Mouse (Mus musculus) adipocyte (in vitro differentiated cells): ENCODE data around the gene Irf4.

Experiments
- DNase-seq: peaks from one replicate; pipeline ENCODE4 v3.0.0-alpha.2; 2016; ENCODE audit warnings: low spot score

Gene Irf4

GRCm38 (mm10) chr13:30738310-30738840 is 10.7 kb upstream of the Irf4 start:
- DNase-seq: no peak

DNA sequence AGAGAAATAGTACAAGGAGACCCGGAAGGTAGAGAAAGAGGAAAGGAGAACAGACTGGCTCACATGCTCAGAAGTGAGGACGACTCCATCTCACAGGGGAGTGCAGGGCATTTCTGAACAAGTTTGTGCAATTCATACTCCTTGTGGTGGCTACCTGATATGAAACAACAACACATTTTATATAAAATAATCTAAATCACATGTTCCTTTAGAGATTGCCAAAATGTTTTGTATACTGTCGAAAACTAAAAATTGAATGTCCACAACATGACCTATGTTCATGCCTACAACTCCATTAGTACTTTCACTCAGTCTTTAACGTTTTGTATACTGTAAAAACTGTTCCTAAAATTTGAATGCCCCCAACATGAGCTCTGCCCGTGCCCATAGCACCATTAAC is 7.9 kb upstream of the Irf4 start:
- no peak for DNase-seq

DNA sequence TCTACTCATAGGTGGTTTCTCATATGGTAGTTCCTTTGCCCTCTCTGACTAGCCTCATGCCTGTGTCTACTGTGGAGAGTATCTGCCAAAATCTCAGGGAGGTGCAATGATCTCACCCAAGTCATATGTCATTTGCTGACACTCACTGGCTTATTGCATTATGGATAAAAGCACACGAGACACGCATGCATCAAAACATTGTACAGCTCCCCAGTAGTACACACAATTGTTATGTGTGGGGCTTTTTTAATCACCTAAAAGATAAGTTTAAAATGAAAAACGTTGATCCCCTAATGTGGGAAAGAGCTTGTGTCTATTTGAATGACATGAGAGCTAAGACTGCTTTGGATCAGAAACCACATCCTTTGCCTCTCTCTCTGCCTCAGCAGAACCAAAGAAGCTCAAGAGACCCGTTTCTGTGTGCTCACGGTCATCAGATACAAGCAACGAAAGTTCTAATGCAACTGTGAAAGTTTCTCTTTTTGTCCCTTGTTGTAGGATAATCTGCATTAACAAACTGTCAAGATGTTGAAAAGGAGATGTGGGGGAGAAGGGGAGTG is 6.5 kb upstream of the Irf4 start:
- no peak for DNase-seq

GRCm38 (mm10) chr13:30745121-30745520 is 3.9 kb upstream of the Irf4 start:
- peak; percentile 82 for DNase-seq

DNA sequence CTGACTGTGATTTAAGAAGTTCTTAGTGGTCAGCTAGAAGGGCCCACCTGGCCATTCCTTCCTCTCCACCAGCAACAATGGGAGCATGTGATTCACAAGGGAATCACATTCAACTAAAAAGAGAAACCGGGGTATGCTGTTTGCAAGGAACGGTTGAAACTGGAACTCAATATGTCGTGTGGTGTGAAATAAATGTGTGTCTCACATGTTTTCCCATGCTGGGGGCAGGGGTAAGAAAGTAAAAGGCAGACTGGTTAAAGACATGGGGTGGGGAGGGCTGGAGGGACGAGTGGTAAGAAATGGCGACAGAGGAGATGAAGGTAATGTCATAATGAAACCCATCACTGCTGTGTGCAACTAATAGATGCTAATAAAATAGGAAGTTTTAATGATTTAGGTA is 2.0 kb upstream of the Irf4 start:
- DNase-seq: no peak

- DNase-seq: no peak
Measured at GRCm38 (mm10) chr13:30747504-30747903, 1.5 kb upstream of the Irf4 start.

DNA sequence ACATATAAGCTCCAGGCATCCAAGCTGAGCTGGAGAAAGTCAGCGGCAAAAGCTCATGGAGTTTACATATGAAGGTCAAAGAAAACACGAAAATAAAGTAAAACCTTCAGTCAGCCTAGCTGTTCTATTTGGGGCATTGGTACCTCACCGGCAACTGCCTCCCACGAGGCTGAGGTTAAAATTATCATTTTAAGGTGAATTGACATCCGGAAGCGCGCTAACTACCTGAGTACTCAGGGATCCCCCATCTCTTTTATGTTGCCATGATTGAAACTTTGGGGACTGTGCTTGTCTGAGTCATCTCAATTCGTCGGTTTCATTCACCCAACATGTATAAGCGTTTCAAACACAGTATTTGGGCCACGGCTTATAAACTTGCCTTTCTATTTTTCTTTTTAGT is 705 bp upstream of the Irf4 start:
- DNase-seq: no peak

GRCm38 (mm10) chr13:30749557-30750141 is 623 bp downstream of the Irf4 start:
- peak; percentile 15 for DNase-seq

GRCm38 (mm10) chr13:30750461-30751303 is 1.7 kb downstream of the Irf4 start:
- DNase-seq: no peak

DNA sequence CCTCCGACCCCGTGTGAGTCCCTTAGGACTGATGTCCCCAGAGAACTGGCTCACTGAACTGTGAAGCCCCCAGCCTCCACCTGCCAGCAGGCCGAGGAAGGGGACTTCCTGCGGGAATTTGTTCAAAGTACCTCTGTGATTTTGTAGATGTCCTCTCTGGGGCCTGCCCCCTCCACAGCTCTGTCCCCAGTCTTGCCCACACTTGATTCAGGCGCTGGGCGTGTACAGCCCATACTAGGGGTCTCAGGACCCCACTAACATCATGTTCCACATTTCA is 2.2 kb downstream of the Irf4 start:
- no peak for DNase-seq

- DNase-seq: no peak
Measured at GRCm38 (mm10) chr13:30752581-30753187, 3.7 kb downstream of the Irf4 start.

DNA sequence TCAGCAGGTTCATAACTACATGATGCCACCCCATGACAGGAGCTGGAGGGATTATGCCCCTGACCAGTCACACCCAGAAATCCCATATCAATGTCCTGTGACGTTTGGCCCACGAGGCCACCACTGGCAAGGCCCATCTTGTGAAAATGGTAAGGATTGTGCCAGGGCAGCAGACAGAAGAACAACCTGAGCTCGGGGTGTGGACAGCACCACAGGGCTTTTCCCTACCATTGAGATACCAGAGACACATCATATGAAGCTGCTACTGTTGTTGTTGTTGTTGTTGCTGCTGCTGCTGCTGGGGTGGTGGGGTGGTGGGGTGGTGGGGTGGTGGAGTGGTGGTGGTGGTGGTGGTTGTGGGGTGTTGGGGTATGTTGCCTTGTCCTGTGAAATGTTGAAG is 4.4 kb downstream of the Irf4 start:
- DNase-seq: no peak

DNA sequence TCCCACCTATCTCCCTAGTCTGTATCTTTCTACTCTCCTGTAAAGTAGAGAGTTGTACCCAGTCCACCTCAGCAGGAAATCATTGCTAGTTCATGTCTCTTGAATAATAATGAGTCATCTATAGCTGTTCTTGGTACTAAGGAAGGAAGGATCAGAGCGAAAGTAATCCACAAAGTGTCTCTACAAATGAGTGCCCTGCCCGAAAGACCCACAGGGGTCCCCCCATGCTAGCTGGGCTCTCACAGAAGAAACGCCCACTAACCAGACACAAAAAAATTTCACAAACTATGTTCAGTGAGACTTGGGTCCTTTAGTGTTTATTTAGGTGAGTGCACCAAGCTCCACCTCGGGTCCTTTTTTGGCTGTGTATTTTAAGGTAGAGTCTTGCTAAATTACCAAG is 5.0 kb downstream of the Irf4 start:
- no peak for DNase-seq

GRCm38 (mm10) chr13:30754825-30755476 is 5.9 kb downstream of the Irf4 start:
- DNase-seq: no peak

- DNase-seq: no peak
Measured at GRCm38 (mm10) chr13:30755577-30755976, 6.6 kb downstream of the Irf4 start.

GRCm38 (mm10) chr13:30755998-30756639 is 7.1 kb downstream of the Irf4 start:
- DNase-seq: no peak

DNA sequence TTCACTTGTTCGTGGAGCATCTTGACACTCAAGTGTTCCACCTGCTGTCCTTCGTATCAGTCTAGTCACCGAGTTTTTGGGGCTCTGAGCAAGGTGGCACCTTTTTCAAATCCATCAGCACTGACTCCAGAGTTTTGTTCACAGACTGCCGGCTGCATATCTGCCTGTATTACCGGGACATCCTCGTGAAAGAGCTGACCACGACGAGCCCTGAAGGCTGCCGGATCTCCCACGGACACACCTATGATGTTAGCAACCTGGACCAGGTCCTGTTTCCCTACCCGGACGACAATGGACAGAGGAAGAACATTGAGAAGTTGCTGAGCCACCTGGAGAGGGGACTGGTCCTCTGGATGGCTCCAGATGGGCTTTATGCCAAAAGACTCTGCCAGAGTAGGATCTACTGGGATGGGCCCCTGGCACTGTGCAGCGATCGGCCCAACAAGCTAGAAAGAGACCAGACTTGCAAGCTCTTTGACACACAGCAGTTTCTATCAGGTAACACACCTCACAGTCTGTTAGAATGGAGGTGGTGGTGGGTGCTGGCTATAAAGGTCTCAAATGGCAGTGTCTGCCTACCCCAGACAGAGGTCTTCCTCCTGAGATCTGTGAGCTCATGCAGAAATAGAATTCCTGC is 8.4 kb downstream of the Irf4 start:
- no peak for DNase-seq

DNA sequence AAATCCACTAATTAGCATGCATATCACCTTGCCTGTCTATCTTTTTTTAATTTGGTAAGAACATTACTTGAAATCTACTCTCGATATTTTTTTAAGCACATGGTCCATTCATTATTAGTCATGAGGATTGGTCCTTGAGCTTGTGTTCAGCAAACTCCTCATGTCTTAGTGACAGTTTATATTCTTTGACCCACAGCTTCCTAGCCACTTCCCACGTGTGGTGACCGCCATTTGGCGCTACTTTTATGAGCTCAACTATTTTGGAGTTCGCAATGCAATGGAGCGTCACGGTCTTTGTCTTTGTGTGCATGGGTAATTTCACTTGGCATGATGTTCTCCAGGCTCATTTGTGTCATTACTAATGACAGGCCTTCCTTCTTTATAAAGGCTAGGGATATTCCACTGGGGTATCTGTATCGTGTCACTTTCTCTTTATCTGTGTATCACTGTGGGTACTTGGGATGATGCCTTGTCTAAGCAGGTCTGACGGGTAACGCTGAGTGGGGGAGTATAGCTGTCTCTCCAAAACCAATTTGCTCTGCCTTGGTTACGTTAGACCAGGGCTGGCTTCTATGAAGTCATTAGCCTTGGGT is 9.9 kb downstream of the Irf4 start:
- no peak for DNase-seq

DNA sequence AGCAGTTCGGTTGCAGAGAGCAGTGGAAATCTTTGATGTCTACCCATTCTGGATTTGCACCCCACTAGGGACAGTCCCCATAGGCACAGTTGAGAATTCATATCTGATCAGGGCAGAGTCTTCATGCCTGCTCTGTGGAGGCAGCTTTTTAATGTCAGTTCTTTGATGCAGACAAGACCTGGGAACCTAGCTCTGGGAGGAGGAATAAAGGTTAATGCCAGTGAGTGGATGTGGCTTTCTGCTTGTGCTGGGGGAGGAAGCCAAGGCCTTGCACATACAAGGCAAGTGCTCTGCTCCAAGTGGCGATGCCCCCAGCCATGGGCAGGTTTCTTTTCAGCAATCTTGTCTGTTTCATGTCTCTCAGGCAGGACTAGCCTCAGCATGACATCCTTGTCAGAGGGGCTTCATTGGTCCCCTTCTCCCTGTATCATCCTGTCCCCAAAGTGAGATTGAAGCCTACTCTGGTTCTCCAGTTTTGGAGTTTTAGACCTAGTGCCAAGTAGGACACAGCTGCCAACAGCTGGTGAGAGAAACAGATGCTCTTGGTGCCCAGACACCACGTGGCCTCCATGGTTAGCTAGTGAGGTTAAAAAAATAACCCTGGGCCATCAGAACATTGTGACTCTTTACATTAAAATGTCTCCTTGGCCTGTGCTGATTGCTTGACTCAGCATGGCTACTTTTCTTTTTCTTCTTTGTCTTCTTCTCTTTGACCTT is 11.5 kb downstream of the Irf4 start:
- peak; percentile 74 for DNase-seq

DNA sequence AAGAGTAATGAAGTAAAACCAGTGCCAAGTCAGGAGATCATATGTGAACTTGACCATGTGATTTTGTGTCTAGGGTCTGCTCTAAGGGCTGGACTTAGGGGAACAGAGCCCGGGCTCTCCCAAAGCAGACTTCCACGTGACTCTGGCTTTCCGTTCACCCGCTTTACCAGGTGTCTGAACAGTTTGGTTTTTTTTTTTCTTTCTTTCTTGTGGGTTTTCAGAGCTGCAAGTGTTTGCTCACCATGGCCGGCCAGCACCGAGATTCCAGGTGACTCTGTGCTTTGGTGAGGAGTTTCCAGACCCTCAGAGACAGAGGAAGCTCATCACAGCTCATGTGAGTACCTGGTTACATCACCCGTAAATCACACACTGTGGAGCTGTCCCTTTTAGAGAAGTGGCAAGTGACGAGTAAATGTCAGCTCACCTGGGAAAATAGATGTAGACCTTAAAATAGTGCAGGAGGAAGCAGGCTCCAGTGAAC is 12.2 kb downstream of the Irf4 start:
- no peak for DNase-seq
